Mouse (Mus musculus) cerebellum, adult 2 months (tissue): ENCODE measurements around the gene Islr2.

Experiments used
- CTCF ChIP-seq: fragments of 200-500 bp; IDR thresholded peaks from 2 replicates; pipeline ENCODE4 v1.5.1; 2011; ENCODE audit warnings: low read depth, mild to moderate bottlenecking, control low read depth, low read length, moderate library complexity, borderline replicate concordance; ENCODE audit not compliant: insufficient read depth
- POLR2A ChIP-seq: fragments of 200-500 bp; IDR thresholded peaks from 2 replicates; pipeline ENCODE4 v1.6.1; 2011; ENCODE audit warnings: low read length, control low read depth, borderline replicate concordance; ENCODE audit not compliant: insufficient read depth

GRCm38 (mm10) chr9:58216402-58216801, 12.3 kb upstream of the Islr2 start:
- peak; percentile 76 for TF ChIP-seq CTCF
- TF ChIP-seq POLR2A, result no peak
